Mouse (Mus musculus) heart, embryonic 11.5 days (tissue): ENCODE measurements around the gene Vwa7. TPM values are rescaled to one million over a fixed set of nuclear protein-coding genes. Genes with fewer than 3 reads are reported as not detected.
A peak's percentile ranks its signal among the peaks of the same experiment; 100 is the strongest.
"Not testable (repeated sequence)": the region's sequence is repeated elsewhere in the genome, so short reads cannot be mapped to it uniquely, and the experiment has no call there.

ENCODE experiments used
- ATAC-seq: fragments of 200-750 bp; cut with Nextera tagmentation; replicated peaks from 2 replicates; pipeline ENCODE4 v1.8.0; 2017; ENCODE audit warnings: moderate library complexity; ENCODE audit not compliant: insufficient number of reproducible peaks, low FRiP score, low TSS enrichment
- H3K27ac ChIP-seq: fragments of 300-500 bp; sonication (generic); 2 replicates; pipeline ENCODE4 v1.5.1; 2014; ENCODE audit warnings: mild to moderate bottlenecking, low read depth, low read length
- H3K27me3 ChIP-seq: fragments of 300-500 bp; sonication (generic); 2 replicates; pipeline ENCODE4 v1.6.1; 2014; ENCODE audit warnings: mild to moderate bottlenecking, low read length, mixed read lengths; ENCODE audit not compliant: control insufficient read depth, insufficient read depth
- H3K36me3 ChIP-seq: fragments of 300-500 bp; sonication (generic); 2 replicates; pipeline ENCODE4 v1.6.1; 2014; ENCODE audit warnings: mild to moderate bottlenecking, low read length, moderate library complexity, mixed read lengths; ENCODE audit not compliant: control insufficient read depth, insufficient read depth
- H3K4me1 ChIP-seq: fragments of 300-500 bp; sonication (generic); 2 replicates; pipeline ENCODE4 v1.6.1; 2014; ENCODE audit warnings: low read length; ENCODE audit not compliant: control insufficient read depth, insufficient read depth
- H3K4me2 ChIP-seq: fragments of 300-500 bp; sonication (generic); 2 replicates; pipeline ENCODE4 v1.6.1; 2014; ENCODE audit warnings: mild to moderate bottlenecking, moderate library complexity
- H3K4me3 ChIP-seq: fragments of 300-500 bp; sonication (generic); 2 replicates; pipeline ENCODE4 v1.5.1; 2014; ENCODE audit warnings: low read depth, low read length
- H3K9ac ChIP-seq: fragments of 300-500 bp; sonication (generic); 2 replicates; pipeline ENCODE4 v1.6.1; 2014; ENCODE audit warnings: mild to moderate bottlenecking, low read depth, low read length, moderate library complexity
- H3K9me3 ChIP-seq: fragments of 300-500 bp; sonication (generic); replicated peaks from 2 replicates; pipeline ENCODE4 v1.6.1; 2016; ENCODE audit warnings: low read length; ENCODE audit not compliant: control insufficient read depth
- WGBS: fragments of 180-500 bp; shearing (Covaris S2); extraction: QIAGEN DNeasy Blood & Tissue Kit; methylation state at CpG from one replicate; pipeline ENCODE4 v1.1.7; 2014; ENCODE audit not compliant: insufficient replicate concordance; 5-methylcytosine and 5-hydroxymethylcytosine counted together
- polyA plus RNA-seq: library from polyadenylated mRNA; unstranded; fragments of >200 nt; fragmentation: Nextera tagmentation; extraction: Ambion mirVana; gene quantifications from 2 replicates; pipeline ENCODE4 v1.2.1, GENCODE M21; 2014

Gene Vwa7
- polyA plus RNA-seq, 1 experiment from 2014 or later, result 0.20 TPM

DNA sequence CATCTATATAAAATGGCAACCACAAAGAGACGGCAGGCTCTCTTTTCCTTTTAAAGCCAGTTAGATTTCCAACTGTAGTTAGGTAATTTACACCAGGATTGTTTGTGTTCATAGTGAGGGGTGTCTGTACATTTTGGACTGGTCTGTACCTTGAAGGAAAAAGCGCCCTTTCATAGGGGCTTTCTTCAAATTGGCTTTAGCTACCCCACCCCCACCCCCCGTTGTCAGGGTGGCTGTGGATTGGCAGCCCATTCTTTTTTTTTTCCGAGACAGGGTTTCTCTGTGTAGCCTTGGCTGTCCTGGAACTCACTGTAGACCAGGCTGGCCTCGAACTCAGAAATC, 19.3 kb upstream of the Vwa7 start:
- ATAC-seq, result no peak
- H3K27ac ChIP-seq, result no peak overlapping the region
- no peak overlapping the region for H3K9ac ChIP-seq
- peaks cover 6% of the 10 kb centered on the region; the same call in 1 of the 2 replicates for H3K36me3 ChIP-seq
- H3K4me1 ChIP-seq, result peaks cover 10% of the 10 kb centered on the region
- H3K4me2 ChIP-seq, result peak overlapping the region; percentile 99
- H3K27me3 ChIP-seq, result no peaks in the 10 kb centered on the region
- 83% methylated on average over 5 of the region's 5 CpGs for WGBS
- no peak overlapping the region for H3K4me3 ChIP-seq
- no peaks in the 10 kb centered on the region for H3K9me3 ChIP-seq

GRCm38 (mm10) chr17:34998526-34999430, 17.6 kb upstream of the Vwa7 start:
- ATAC-seq, result no peak
- Histone ChIP-seq H3K4me2 (peak overlapping the region; percentile 99), H3K27ac (no peak overlapping the region), H3K4me1 (peaks cover 24% of the 10 kb centered on the region), H3K27me3 (no peaks in the 10 kb centered on the region), H3K9me3 (no peaks in the 10 kb centered on the region), H3K9ac (peak overlapping the region; percentile 46; the same call in 1 of the 2 replicates), H3K36me3 (peaks cover 6% of the 10 kb centered on the region; the same call in 1 of the 2 replicates), H3K4me3 (peak overlapping the region; percentile 94)
- WGBS, result 90% methylated on average over 15 of the region's 15 CpGs

DNA sequence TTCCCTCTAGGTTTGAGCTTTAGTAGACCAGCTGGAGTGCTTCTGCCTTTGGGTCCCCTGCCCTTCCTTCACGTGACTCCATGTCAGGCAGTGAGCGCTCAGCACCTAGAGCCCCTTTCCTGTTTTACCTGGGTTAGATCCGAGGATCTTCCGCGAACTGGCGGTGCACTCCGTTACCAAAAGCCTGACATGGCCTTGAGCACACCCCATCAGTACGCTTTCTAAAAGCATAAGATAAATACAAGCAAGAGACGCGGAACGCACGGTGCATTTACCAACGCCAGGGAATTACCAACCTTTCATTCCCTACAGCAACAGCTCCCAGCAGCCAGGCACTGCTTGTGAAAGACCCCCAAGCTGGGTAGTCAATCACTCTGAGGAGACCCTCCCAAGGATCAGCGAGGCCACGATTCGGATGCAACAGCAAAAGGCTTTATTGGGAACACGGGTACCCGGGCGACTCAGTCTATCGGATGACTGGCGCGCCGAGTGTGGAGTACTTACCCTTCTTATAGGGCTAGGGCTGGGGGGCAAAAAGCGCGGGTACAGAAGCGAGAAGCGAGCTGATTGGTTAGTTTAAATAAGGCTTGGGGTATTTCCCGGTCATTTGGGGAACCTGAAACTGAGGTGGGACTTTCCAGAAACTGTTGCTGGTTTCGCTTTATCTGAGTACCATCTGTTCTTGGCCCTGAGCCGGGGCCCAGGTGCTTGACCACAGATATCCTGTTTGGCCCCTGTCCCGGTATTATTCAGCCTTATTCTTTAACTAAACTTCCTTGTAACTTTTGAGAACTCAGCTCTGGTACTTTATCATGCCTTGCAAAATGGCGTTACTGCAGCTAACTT, 16.3 kb upstream of the Vwa7 start:
- Histone ChIP-seq H3K4me3 (peak overlapping the region; percentile 94), H3K4me2 (peak overlapping the region; percentile 99), H3K4me1 (peaks cover 24% of the 10 kb centered on the region), H3K27ac (peak overlapping the region; percentile 98), H3K9ac (peak overlapping the region; percentile 96)
- ATAC-seq, H3K36me3 ChIP-seq, H3K27me3 ChIP-seq, H3K9me3 ChIP-seq: not testable (repeated sequence)
- 22% methylated on average over 29 of the region's 32 CpGs for WGBS

- Histone ChIP-seq H3K27ac (peak within 1 kb of the TSS; percentile 98), H3K4me3 (peak within 1 kb of the TSS; percentile 94), H3K27me3 (no peaks in the 10 kb centered on the region), H3K36me3 (peaks cover 15% of the 10 kb centered on the region), H3K4me2 (peak within 1 kb of the TSS; percentile 99), H3K9me3 (no peaks in the 10 kb centered on the region), H3K4me1 (peaks cover 24% of the 10 kb centered on the region), H3K9ac (peak within 1 kb of the TSS; percentile 96)
- WGBS, result under 1% methylated on average over 77 of the region's 83 CpGs
- ATAC-seq, result peak; percentile 87
Observed at GRCm38 (mm10) chr17:35000717-35001451, 15.5 kb upstream of the Vwa7 start, which contains the start of gene Vars. TSS of gene Vars (plus strand) at chr17:35000987.

DNA sequence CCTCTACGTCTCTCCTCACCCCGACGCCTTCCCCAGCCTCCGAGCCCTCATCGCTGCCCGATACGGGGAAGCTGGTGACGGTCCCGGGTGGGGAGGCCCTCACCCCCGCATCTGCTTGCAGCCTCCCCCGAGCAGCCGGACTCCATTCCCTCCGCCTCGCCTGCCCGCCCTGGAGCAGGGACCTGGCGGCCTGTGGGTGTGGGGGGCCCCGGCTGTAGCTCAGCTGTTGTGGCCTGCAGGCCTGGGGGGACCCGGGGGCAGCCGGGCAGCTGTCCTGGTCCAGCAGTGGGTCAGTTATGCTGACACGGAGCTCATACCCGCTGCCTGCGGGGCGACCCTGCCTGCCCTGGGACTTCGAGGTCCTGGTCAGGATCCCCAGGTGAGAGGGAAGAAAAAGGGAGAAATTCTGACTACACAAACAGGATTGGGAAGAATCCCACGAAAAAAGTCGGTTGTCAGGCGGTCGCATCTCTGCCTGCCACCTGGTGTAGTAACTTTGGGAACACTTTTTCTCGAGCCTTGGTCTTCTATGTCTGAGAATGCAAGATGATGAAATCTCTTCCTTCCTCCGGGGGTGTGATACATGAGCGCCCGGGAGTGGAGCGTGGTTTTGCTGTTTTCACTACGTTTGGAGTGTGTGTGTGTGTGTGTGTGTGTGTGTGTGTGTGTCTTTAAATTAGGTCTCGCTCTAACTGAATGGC, 14.8 kb upstream of the Vwa7 start:
- Histone ChIP-seq H3K36me3 (peaks cover 18% of the 10 kb centered on the region), H3K4me1 (peaks cover 24% of the 10 kb centered on the region), H3K9me3 (no peaks in the 10 kb centered on the region), H3K27me3 (no peaks in the 10 kb centered on the region), H3K9ac (peak overlapping the region; percentile 96), H3K27ac (peak overlapping the region; percentile 98), H3K4me2 (peak overlapping the region; percentile 99), H3K4me3 (peak overlapping the region; percentile 94)
- WGBS, result under 1% methylated on average over 35 of the region's 35 CpGs
- no peak; the same call in 1 of the 2 replicates for ATAC-seq

DNA sequence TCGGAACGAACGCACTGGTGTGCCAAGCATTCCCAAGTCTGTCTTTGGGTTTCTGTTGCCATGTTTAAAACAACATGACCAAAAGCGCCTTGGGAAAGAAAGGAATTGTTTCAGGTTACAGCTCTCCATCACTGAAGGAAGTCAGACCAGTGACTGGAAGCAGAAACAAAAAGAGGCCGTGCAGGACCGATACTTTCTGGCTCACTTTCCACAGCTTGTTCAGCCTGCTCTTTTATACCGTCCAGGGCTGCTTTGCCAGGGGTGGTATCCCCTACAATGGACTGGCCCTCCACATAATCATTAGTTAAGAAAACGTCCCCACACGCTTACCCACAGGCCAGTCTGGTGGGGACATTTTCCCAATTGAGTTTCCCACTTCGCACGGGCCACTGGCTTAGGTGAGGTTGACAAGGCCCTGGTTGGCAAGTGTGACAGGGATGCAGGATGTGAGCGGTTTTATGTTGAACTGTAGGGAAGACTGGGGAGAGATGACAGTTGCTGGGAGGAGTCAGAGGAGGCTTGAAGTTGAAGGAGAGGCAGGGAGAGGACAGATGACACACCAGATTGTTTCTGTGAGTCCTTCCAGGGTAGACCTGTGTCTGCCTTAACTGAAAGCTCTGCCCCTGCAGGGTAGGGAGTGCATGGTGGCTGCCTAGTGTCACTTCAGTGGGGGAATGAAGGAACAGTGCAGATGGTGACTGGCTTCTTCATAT, 14.1 kb upstream of the Vwa7 start:
- H3K36me3 ChIP-seq, result peaks cover 20% of the 10 kb centered on the region
- WGBS, result 10% methylated on average over 12 of the region's 12 CpGs

DNA sequence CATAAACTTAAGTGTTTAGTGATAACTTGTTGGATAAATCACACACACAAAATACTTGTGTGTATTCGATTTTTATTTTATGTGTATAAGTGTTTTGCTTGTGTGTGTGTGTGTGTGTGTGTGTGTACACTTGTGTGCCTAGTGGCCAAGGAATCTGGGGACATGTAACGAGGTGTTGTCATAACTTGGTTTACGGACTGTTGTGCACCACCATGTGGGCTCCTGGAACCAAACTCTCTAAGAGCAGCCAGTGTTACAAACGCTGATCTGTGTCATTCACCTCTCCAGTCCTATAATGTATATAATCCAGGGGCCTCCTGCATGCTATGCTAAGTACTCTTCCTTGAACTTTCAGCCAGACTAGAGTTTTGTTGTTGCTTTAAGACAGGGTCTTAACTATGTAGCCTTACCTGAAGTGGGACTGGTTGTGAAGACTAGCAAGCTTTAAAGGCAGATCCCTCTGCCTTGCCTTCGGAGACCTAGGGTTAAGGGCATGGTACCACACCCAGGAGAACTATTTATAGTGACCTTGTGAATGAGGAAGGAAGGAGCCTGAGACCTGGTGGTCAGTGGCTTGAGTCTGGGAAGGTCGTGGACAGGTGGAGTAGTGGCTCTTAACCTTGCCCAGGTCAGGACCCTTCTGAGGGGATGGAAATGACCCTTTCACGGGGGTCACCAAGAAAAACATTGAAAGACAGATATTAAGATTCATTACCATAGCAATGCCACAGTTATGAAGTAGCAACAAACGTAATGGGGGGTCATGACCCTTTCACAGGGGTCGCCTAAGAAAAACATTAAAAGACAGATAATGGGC, 13.1 kb upstream of the Vwa7 start:
- ATAC-seq, result no peak
- H3K27me3 ChIP-seq, result no peaks in the 10 kb centered on the region
- peaks cover 20% of the 10 kb centered on the region for H3K4me1 ChIP-seq
- H3K27ac ChIP-seq, result no peak overlapping the region
- H3K9me3 ChIP-seq, result no peaks in the 10 kb centered on the region
- peak overlapping the region; percentile 99 for H3K4me2 ChIP-seq
- peak overlapping the region; percentile 96; the same call in 1 of the 2 replicates for H3K9ac ChIP-seq
- WGBS, result 70% methylated on average over 9 of the region's 9 CpGs
- peaks cover 27% of the 10 kb centered on the region for H3K36me3 ChIP-seq
- peak overlapping the region; percentile 94 for H3K4me3 ChIP-seq

More for the DNA sequence above, 14.1 kb upstream of the Vwa7 start:
- Histone ChIP-seq H3K27me3 (no peaks in the 10 kb centered on the region), H3K9ac (peak overlapping the region; percentile 96), H3K27ac (0 out of 2 replicates have a peak overlapping the region, but pooled peaks have one; percentile 32), H3K4me3 (peak overlapping the region; percentile 94), H3K4me2 (peak overlapping the region; percentile 99), H3K4me1 (peaks cover 20% of the 10 kb centered on the region), H3K9me3 (no peaks in the 10 kb centered on the region)
- ATAC-seq, result no peak
